Comparison of ENCODE assay signal across 8 mouse cellular contexts in genomic region chr5:34761509-34761908, GRCm38 (mm10). TPM values are rescaled to one million over a fixed set of nuclear protein-coding genes. Genes with fewer than 3 reads are reported as not detected.
DNase-seq lines count a peak whose midpoint lies in the region; ATAC-seq lines count a peak whose summit lies in the region.

Htt (plus strand) TSS chr5:34761740.

- H3K9ac ChIP-seq in hindbrain, embryonic 15.5 days: peak within 1 kb of the TSS; percentile 88

- H3K4me2 ChIP-seq in hindbrain, embryonic 15.5 days: peak within 1 kb of the TSS; percentile 83

- peaks cover 27% of the 10 kb centered on the region for H3K4me1 ChIP-seq in hindbrain, embryonic 15.5 days (replicated peaks)

- H3K36me3 ChIP-seq in hindbrain, embryonic 15.5 days: no peaks in the 10 kb centered on the region

- under 1% methylated on average over 35 of the region's 35 CpGs for WGBS in hindbrain, embryonic 15.5 days

- no peaks in the 10 kb centered on the region for H3K9me3 ChIP-seq in hindbrain, embryonic 15.5 days

- H3K27ac ChIP-seq in hindbrain, embryonic 15.5 days (replicated peaks): peak within 1 kb of the TSS; percentile 96

- ATAC-seq in hindbrain, embryonic 15.5 days (ENCODE audit: low FRiP score, low read depth): peak; percentile 99

- peak; percentile 96 for DNase-seq in T-cell, adult 2 months (ENCODE audit: low spot score)
- peak; percentile 97 to 98 for DNase-seq in cerebellum, postnatal 36 days
- DNase-seq in frontal cortex, postnatal 36 days (ENCODE audit: low spot score in 2 of 2): peak; percentile 98 to 99
- DNase-seq in left cerebral cortex, adult 11 months (ENCODE audit: low spot score): peak; percentile 94
- peak; percentile 97 to 98 for DNase-seq in lung, postnatal 4 days
- DNase-seq in retina, postnatal 7 days (ENCODE audit: low read depth, low spot score): peak; percentile 88
- DNase-seq in urinary bladder, adult 2 months (ENCODE audit: low spot score): peak; percentile 91

- H3K4me3 ChIP-seq in hindbrain, embryonic 15.5 days: peak within 1 kb of the TSS; percentile 93

- 0 out of 2 replicates have a peak, but pooled peaks cover 2% of the 10 kb centered on the region for H3K27me3 ChIP-seq in hindbrain, embryonic 15.5 days

RNA-seq across cellular contexts. Expression of gene Htt, which starts in this region (rescaled TPM):
- 13.8 and 14.4 TPM in 2 replicates for polyA plus RNA-seq in hindbrain, embryonic 15.5 days (2015; fragmentation: Nextera tagmentation; extraction: Ambion mirVana)
- 12.8 and 13.0 TPM in 2 replicates for polyA plus RNA-seq in urinary bladder, adult 2 months (2012; rRNA removed)

Comparison
In these comparisons a context has a peak if more than half of its experiments do, and no peak if none do; other contexts are left out.
1. Peak in every context shown above with its lines: DNase-seq, ATAC-seq, H3K4me3 ChIP-seq and H3K27ac ChIP-seq.